Mouse (Mus musculus): ENCODE results near the gene Cyth1. TPM values are rescaled to one million over a fixed set of nuclear protein-coding genes. Genes with fewer than 3 reads are reported as not detected.

Gene Cyth1
- total and polyA plus RNA-seq, 3 experiments = 13.2 to 13.6 TPM; not detected in 1

- Histone ChIP-seq H3K79me2 (ENCODE audit: control insufficient read depth, insufficient read depth, low read length, poor library complexity) (peaks cover 2% of the 10 kb centered on the region; the same call in 1 of the 2 replicates), H3K27me3 (ENCODE audit: control insufficient read depth in 1 of 2, insufficient read depth in 2 of 2, low read length in 2 of 2) (no peaks in the 10 kb centered on the region), H3K27ac (ENCODE audit: control insufficient read depth, low read depth, low read length) (no peak overlapping the region), H3K4me1 (ENCODE audit: control insufficient read depth in 1 of 2, insufficient read depth in 2 of 2, low read length in 2 of 2) (peaks cover 12 to 17% of the 10 kb centered on the region in 2 experiments), H3K36me3 (ENCODE audit: control insufficient read depth in 1 of 2, insufficient read depth in 2 of 2, low read length in 2 of 2) (peaks cover 0 to 5% of the 10 kb centered on the region in 2 experiments; a peak in 2 of 4 replicates), H3K9ac (ENCODE audit: control insufficient read depth, low read depth, low read length, poor library complexity, severe bottlenecking) (no peak overlapping the region), H3K4me3 (ENCODE audit: control insufficient read depth in 1 of 2, insufficient read depth in 1 of 2, low read depth in 2 of 2, low read length in 2 of 2) (no peak overlapping the region), H3K9me3 (replicated peaks; ENCODE audit: insufficient read depth, low read length) (no peaks in the 10 kb centered on the region)
- no peak for DNase-seq (ENCODE audit: low read depth, low spot score)
- TF ChIP-seq ETS1 (IDR thresholded peaks at IDR 0.05; ENCODE audit: low read depth, low read length) (no peak), EP300 (IDR thresholded peaks at IDR 0.05; ENCODE audit: low read depth in 1 of 2, low read length in 2 of 2) (no peak), KAT2A (conservative IDR thresholded peaks at IDR 0.05; ENCODE audit: low read depth, low read length) (no peak), TAL1 (IDR thresholded peaks at IDR 0.05; ENCODE audit: low read length) (no peak), MEF2A (IDR thresholded peaks at IDR 0.05; ENCODE audit: extremely low read depth, insufficient replicate concordance, low read depth, low read length, poor library complexity, severe bottlenecking) (no peak), RCOR1 (IDR thresholded peaks at IDR 0.05; ENCODE audit: low read depth, low read length) (no peak), ZMIZ1 (IDR thresholded peaks at IDR 0.05; ENCODE audit: low read depth, low read length) (no peak), TCF12 (IDR thresholded peaks at IDR 0.05; ENCODE audit: low read depth, low read length) (no peak), MYB (IDR thresholded peaks at IDR 0.05; ENCODE audit: low read depth, low read length) (no peak), MAZ (IDR thresholded peaks at IDR 0.05; ENCODE audit: low read depth, low read length) (no peak)
Observed at GRCm38 (mm10) chr11:118234500-118234899, 13.9 kb downstream of the Cyth1 start.

GRCm38 (mm10) chr11:118233924-118234323, 14.5 kb downstream of the Cyth1 start:
- Histone ChIP-seq H3K36me3 (ENCODE audit: control insufficient read depth in 1 of 2, insufficient read depth in 2 of 2, low read length in 2 of 2) (peaks cover 0 to 5% of the 10 kb centered on the region in 2 experiments; a peak in 2 of 4 replicates), H3K79me2 (ENCODE audit: control insufficient read depth, insufficient read depth, low read length, poor library complexity) (peaks cover 2% of the 10 kb centered on the region; the same call in 1 of the 2 replicates), H3K27ac (ENCODE audit: control insufficient read depth, low read depth, low read length) (no peak overlapping the region), H3K27me3 (ENCODE audit: control insufficient read depth in 1 of 2, insufficient read depth in 2 of 2, low read length in 2 of 2) (no peaks in the 10 kb centered on the region), H3K4me3 (ENCODE audit: control insufficient read depth in 1 of 2, insufficient read depth in 1 of 2, low read depth in 2 of 2, low read length in 2 of 2) (no peak overlapping the region), H3K4me1 (ENCODE audit: control insufficient read depth in 1 of 2, insufficient read depth in 2 of 2, low read length in 2 of 2) (peaks cover 12 to 17% of the 10 kb centered on the region in 2 experiments), H3K9me3 (replicated peaks; ENCODE audit: insufficient read depth, low read length) (no peaks in the 10 kb centered on the region), H3K9ac (ENCODE audit: control insufficient read depth, low read depth, low read length, poor library complexity, severe bottlenecking) (no peak overlapping the region)
- DNase-seq (ENCODE audit: low read depth, low spot score) = no peak
- TF ChIP-seq GABPA (IDR thresholded peaks at IDR 0.05; ENCODE audit: low read depth, low read length) (no peak), UBTF (IDR thresholded peaks at IDR 0.05; ENCODE audit: borderline replicate concordance, insufficient read depth, low read depth, low read length) (no peak), SMC3 (IDR thresholded peaks at IDR 0.05; ENCODE audit: low read depth, low read length) (no peak), TBP (IDR thresholded peaks at IDR 0.05; ENCODE audit: low read depth, low read length) (no peak)

All from MEL (cell line).